Mouse (Mus musculus): ENCODE measurements around the gene Hps1. TPM values are rescaled to one million over a fixed set of nuclear protein-coding genes. Genes with fewer than 3 reads are reported as not detected.

Gene Hps1
- polyA plus RNA-seq, 1 experiment from 2014 or later, result 9.1 TPM

DNA sequence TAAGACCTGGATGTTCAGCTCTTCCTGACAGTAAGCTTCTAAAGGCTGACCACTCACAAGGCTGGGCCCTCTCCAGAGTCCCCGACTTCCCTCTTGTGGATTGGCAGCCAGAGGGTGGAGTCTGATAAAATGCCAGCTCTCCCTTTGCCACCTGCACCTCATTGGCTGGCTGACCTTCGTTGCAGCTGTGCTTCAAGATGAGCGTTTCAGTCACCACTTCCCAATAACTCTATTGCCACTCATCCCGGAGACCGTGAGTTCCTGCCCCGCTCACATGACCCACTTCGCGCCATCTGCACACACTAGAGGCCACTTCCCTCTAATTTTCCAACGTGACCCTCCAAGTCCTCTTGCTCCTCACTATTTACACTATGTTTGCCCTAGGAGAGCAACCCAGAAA is 66.0 kb downstream of the Hps1 start:
- Histone ChIP-seq H3K27me3 (no peaks in the 10 kb centered on the region), H3K27ac (no peak overlapping the region), H3K4me1 (replicated peaks) (no peaks in the 10 kb centered on the region), H3K9ac (no peak overlapping the region), H3K4me2 (no peak overlapping the region), H3K4me3 (replicated peaks) (no peak overlapping the region), H3K36me3 (no peaks in the 10 kb centered on the region), H3K9me3 (replicated peaks) (no peaks in the 10 kb centered on the region)
- 55% methylated on average over 9 of the region's 9 CpGs for WGBS (ENCODE audit: insufficient replicate concordance)
- no peak for ATAC-seq (ENCODE audit: low read depth)
- no peak for DNase-seq

Other genes starting within 250 kb of the Hps1 start
- 0.06 and 0.18 TPM in 2 replicates for gene Loxl4, start 167.2 kb downstream of the Hps1 start, polyA plus RNA-seq (2015; fragmentation: Nextera tagmentation; extraction: Ambion mirVana)
- 1.5 and 1.8 TPM in 2 replicates for gene Pyroxd2, start 27.2 kb downstream of the Hps1 start, polyA plus RNA-seq (2015; fragmentation: Nextera tagmentation; extraction: Ambion mirVana)